Mouse (Mus musculus): ENCODE measurements around the gene Rcc1. TPM values are rescaled to one million over a fixed set of nuclear protein-coding genes. Genes with fewer than 3 reads are reported as not detected.
"Not testable (repeated sequence)": the region's sequence is repeated elsewhere in the genome, so short reads cannot be mapped to it uniquely, and the experiment has no call there.

Gene Rcc1
- total RNA-seq, 2 experiments from 2014 or later = 13.9 to 17.0 TPM

DNA sequence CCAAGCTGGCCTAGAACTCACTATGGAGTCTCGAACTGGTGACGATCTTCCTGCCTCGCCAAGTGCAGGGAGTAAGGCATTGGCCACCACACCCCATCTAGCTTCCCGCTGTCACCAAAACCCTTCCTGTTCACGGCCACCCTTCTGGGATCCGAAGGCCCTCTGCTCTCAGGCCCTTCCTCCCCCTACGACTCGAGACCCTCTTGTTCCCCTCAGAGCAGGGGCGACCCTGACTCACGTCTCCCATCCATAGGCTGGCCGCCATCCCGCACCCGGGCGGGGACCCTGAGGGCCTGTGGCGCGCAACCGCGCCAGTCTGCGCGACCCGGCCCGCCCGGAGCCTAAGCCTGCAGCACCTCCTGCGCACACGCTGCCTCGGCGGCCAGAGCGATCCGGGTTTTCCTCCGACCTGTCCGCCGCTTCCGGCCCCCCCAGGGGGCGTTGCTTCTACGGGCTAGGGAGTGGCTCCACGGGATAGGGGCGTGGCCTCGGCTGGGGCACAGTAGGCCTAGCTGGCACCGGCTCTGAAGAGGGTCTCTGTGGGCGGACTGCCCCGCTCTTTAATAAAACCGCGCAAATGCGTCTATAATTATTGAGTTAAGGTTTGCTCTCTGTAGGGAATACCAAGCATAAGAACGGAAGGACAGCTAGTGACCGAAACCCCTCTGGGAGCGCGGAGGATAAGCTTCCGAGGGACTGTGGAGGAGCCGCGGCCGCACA lies 24.1 kb downstream of the Rcc1 start, which contains the start of gene Trnau1ap:
TSS of gene Trnau1ap (minus strand) at position 424 of the 720 bp plus-strand sequence.
- DNase-seq = peak; percentile 91 to 92
- intact Hi-C loops (cut with DNase I) = loop anchor here (2.0 kb wide), 1 partner anchor 20 kb away; no protein-coding TSS in a partner anchor

DNA sequence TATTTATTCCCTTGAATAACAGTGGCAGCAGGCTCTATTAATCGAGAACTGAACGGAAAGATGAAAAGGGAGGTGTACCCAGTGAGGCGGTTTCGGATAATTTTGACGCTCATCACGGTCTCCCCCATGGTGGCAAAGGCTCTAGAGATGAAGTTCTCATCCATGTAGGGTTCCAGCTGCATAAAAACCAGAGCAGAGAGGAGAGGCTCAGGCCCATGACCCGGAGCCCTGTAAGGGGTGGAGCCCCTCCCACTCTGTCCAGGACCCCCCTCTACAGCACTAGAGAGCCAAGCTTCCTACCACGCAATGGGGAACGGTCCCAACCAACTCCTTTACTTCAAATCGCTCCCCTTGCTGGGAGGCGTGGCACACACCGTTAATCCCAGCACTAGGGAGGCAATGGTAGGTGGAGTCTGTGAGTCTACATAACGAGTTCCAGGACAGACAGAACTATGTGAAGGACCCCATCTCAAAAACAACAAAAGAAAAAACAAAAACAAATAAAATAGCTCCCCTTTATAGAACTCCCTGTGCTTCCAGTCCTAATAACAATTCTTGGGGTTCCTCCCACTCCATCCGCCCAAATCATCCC lies 24.9 kb downstream of the Rcc1 start:
- DNase-seq = no peak
- intact Hi-C loops (cut with DNase I) = loop anchor here (2.0 kb wide), 1 partner anchor 20 kb away; no protein-coding TSS in a partner anchor

DNA sequence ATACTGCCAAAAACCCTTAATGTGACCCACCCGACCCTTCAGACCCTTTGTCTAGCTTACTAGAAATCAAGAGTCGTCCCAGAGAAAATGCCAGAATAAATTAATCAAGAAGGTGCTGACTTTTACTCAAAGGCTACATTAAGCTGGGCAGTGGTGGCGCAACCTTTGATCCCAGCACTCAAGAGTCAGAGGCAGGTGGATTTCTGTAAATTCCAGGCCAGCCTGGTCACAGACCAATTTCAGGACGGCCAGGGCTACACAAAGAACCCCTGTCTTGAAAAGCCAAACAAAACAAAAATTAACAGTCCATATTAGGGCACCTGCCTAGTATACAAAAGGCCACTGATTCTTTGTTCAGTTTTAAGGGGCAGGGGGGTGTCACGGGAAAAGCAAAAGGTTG lies 26.9 kb downstream of the Rcc1 start:
- DNase-seq = no peak
- intact Hi-C loops (cut with DNase I) = no loop called here

DNA sequence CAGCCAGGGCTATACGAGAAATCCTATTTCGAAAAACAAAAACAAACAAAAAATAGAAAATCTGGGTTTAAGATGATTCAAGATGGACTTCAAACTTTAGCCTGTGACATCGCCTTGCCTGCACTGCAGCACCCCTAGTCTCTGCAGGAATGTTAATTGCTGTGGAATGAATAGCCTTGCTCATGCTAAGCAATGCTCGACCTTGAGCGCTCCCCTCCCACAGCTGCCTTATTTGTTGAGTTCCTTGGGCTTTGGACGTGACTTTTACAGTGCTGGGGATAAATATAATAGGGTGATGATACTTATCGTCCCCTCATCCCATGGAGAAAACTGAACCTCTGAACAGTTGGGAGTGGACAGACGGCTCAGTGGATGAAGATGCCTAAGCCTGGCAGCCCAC lies 37.7 kb downstream of the Rcc1 start:
- intact Hi-C loops (cut with DNase I) = no loop called here
- no peak for DNase-seq

DNA sequence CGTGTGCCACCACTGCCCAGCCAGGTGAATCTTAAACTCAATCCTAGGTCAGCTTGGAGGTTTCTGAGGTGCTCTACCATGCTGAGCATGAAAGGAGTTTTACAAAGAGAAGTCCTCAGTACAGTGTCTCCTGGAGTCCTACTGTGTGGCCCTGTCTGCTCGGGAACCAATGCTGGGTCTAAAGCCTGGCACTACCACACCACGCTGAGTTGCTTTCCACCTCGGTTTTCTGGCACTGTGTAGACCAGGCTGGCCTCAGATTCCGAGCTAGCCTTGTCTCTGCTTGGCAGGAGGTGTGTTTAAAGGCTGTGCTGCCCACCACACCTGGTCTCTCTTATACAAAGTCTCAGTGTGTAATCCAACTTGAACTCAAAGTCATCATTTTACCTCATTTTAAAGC lies 40.8 kb downstream of the Rcc1 start:
- no peak for DNase-seq
- intact Hi-C loops (cut with DNase I) = no loop called here

DNA sequence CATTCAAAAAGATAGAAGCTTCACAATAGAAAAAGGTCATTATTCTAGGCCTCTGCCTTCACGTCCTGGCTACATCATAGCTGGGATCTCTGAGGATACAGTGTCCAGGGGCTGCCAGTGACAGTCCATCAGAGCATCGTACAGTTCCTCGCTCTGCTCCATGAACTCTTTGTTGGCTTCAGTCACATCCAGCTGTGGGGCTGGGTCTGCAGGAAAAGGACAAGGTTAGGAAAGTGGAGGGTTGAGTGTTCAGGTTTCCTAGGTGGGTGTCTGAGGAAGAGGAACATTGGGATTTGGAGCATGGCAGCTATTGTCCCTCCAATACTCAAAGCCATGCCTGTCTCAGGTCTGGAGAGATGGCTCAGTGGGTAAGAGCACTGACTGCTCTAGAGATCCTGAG lies 41.6 kb downstream of the Rcc1 start:
- DNase-seq = no peak
- intact Hi-C loops (cut with DNase I) = no loop called here

DNA sequence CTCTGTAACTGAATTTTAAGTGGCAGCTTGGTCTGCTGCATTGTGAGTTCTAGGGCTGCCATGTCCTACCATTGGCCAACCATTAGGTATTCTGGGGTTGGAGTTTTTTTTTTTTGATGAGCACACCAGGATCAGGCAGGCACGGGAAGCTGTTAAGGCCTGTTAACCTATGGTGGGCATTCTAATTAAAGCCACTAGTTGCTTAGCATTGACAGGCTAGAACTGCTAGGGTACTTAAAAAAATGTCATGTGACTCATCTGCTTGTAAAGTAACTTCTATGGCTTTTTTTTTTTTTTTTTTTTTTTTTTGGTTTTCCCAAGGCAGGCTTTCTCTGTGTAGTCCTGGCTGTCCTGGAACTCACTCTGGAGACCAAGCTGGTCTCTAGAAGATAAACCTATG lies 42.2 kb downstream of the Rcc1 start:
- DNase-seq = no peak
- intact Hi-C loops (cut with DNase I) = no loop called here

DNA sequence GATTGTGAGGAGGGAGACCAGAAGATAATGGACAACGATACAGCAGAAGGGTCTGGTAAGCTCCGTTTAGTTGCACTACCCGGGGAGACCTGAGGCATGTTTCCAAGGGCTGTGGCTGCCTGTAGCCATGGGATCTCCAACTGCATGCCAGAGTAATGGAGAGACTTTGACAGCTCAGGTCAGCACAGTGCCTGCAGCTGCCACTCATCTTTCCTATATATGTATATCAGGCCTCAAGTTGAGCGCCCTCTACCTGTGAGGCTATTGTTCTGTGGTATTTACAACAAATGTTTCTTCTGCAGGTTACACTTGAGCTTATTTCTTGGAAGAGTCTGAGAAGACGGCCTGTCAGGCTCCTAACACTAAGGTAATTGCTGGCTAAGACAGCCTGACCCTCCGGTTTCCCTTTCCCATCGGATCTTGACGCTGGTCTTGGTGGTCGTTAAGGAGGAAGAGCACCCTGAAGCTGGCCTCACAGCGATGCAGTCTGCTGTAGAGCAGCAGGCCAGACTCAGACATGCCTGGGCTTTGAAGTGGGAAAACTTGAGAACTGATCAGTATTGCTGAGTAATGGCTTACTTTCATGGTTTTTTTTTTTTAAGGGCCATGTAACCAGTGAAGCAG lies 43.4 kb downstream of the Rcc1 start:
- DNase-seq = peak; percentile 48 to 62
- intact Hi-C loops (cut with DNase I) = loop anchor here (2.0 kb wide), 2 partner anchors 19 to 35 kb away; partner anchors contain the start of genes Taf12 and Trnau1ap

DNA sequence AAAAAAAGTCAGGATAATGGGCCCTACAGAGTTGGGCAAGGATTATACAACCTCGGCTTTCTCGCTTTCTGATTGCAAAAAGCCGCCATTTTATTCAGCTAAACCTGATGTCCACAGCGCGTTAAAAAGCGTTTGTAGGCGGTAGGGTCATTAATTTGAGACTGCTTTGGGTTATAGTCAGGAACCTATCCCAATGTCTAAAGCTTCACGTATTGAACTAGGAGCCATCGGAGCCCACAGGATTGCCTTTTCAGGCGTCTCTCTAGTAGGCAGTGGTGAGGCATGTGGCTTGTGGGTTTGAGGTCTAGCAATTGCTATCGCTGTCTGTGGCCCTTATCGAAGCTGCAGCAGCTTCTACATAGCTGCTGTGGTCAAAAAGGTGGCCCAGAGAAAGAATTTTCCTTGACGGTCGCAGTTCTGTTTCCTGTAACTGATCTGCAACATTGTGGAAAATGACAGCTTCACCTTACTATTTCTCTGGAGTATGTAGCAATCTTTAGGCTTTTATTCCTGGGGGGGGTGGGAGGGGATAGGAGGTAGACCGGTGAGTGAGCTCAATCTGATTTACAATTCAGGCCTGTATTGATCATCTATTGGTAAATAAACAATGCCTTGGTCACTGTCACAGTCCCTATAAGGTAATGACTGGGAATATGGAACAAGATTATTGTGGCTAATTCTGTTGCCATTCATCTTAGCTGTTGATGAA lies 44.1 kb downstream of the Rcc1 start:
- intact Hi-C loops (cut with DNase I) = loop anchor here (2.0 kb wide), 2 partner anchors 20 to 34 kb away; partner anchors contain the start of genes Taf12 and Trnau1ap
- DNase-seq = peak; percentile 22 to 36

DNA sequence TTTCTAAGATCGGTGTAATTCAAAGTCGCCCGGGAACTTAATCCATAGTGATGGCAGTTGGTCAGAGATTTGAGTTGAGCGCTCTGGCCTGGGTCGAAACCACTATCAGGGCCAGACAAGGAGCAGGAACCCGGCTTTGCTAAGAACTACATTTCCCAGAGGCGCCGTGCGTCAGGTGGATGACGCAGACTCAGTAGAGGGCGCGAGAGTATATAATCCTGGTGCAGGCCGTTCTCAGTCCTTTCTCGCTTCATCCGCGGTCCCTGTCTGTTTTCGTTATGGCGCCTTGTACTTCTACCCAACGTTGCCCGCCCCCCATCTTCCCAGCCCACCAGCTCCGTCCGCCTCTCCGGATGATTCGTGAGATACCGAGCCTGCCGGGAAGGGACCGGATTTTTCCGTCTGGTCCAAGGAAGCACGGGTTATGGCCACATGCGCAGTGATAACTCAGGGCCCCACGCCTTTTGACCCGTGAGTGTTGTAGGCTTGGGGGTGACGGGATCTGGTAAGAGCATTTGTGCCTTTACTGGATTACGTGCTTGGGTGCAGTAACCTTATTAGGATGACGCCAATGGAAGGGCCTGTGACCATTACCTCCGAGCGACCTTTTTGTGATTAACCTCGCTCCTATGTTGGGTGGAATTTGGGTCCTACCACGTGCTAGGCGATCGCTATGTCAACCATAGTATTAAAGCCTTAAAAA lies 44.8 kb downstream of the Rcc1 start:
- intact Hi-C loops (cut with DNase I) = loop anchor here (2.0 kb wide), 2 partner anchors 20 to 34 kb away; partner anchors contain the start of genes Taf12 and Trnau1ap

DNA sequence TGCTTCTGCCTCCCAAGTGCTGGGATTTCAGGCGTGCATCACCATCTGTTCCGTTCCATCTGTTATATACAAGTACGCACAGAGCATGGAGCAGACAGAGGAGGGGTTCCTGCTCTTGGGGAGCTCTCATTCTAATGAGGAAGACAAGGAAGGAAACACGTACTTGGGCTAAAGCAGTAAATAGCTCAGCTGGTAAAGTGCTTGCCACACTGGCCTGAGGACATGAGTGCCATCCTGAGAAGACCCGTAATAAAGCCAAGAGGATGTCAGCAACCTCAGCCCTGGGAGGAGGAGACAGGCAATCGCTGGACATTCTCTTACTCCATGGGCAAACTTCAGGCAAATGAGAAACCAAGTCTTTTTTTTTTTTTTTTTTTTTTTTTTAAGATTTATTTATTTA lies 47.4 kb downstream of the Rcc1 start:
- intact Hi-C loops (cut with DNase I) = no loop called here
- DNase-seq = no peak

More for the DNA sequence above, 44.8 kb downstream of the Rcc1 start:
- DNase-seq = peak; percentile 94 to 95

DNA sequence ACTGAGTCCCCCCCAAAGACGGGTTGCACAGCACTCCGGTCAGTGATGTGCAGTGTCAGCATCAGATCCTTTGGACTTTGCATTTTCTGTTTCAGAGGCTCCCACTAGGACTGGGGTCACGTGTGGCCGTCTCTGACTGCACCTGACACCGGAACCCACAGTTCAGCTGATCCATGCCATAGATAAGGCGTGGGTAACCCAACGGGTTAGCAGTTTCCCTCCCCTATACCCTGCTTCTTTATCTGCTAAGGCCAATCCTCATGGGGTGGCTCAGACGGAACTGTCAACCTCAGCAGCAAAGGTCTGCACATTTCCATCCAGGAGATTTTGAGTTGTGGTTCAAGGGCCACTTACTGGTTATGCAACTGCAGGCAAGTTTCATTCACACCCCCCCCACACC lies 48.1 kb downstream of the Rcc1 start:
- DNase-seq = no peak
- intact Hi-C loops (cut with DNase I) = no loop called here

DNA sequence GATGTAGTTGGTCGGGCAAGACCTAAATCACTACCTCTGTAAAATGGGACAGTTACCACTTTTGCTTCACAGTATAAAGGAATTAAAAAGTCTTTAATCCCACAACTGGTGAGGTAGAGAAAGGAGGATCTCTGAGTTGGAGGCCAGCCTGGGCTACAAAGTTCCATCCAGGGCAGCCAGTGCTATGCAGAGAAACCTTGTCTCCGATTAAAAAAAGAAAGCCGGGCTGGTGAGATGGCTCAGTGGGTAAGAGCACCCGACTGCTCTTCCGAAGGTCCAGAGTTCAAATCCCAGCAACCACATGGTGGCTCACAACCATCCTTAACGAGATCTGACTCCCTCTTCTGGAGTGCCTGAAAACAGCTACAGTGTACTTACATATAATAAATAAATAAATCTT lies 49.9 kb downstream of the Rcc1 start:
- DNase-seq; intact Hi-C loops (cut with DNase I): not testable (repeated sequence)

DNA sequence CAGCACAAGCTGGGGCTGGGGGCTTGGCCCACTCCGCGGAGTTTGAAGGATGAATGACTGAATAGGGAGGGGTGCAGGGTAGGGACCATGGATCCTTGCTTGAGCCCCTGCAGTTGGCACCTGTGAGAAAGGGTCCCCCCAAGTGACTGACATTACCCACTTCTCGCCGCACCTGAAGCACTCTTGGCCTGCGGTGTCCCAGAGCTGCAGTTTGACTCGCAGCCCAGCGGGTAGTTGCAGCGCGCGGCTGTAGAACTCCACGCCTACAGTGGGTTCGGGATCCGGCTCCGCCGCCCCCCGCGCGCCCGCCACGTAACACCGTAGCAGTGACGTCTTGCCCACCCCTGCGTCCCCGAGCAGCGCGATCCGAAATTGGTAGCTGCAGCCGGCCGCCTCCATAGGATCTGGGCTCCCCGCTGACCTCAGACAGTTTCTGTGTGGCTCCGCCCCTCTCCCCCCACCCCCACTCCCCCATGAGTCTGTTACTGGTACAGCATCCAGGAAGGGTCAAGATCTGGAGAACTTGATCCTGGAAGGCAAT lies 50.4 kb downstream of the Rcc1 start, which contains the start of gene Rab42:
TSS of gene Rab42 (minus strand) at position 447 of the 541 bp plus-strand sequence.
- DNase-seq = peak; percentile 57 to 68
- intact Hi-C loops (cut with DNase I) = no loop called here

DNA sequence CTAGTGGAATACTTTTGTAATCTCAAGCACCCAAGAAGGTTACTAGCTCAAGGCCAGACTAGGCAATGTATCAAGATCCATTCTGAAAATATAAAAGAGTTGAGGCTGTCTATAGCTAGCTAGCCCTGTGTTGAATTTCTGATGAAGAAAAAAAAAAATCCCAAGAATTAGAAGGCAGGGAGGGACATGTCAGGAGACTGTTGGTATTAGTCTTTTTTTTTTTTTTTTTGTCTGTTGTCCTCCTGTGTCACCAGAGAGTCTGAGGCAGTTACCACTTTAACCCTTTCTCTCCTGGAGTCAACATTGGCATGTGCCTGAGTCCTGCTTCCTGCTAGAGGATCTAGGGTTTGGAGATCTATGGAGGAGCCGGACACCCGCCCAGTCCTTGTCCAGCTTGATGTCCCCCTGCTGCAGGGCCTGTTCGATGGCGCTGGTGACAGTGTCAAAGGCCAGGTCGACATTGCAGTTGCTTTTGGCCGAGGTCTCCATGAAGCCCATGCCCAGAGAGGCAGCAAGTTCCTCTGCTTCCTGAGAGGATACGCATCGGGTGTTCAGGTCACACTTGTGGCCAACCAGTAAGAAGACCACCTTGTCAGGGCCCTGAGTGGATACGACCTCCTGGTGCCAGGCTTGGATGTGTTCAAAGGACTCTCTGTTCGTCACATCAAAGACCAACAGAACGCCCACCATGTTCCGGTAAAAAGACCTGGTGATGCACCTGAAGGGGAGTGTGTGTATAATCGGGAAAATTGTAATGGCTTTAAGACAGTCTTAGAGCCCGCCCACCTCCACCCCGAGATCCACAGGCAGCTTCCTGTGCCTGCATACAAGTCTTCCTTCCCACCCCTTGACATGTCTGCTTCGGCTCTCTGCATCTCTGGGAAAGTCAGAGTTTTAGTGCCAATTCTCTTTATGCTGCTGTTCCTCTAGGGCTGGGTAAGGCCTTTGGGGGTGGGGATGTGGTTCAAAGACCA lies 51.2 kb downstream of the Rcc1 start:
- peak; percentile 22 to 35 for DNase-seq
- intact Hi-C loops (cut with DNase I) = no loop called here

DNA sequence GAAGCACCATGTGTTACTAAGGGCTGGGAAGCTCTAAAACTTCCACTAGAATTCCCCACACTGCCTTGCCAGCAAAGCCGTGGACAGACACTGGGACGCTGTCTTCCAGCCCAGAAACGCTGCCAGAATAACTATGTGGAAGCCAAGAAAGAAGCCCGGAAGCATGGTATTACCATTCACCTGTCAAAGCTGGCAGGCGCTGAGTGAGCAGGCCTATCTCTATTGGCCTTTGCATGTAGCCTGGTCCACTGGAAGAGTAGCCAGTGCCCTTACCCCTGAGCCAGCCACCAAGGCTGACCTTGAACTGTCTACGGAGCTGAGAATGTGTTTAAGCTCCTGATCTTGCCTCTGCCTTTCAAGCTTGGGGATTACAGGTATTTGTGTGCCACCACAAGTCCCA lies 51.9 kb downstream of the Rcc1 start:
- peak; percentile 74 to 81 for DNase-seq
- intact Hi-C loops (cut with DNase I) = no loop called here

DNA sequence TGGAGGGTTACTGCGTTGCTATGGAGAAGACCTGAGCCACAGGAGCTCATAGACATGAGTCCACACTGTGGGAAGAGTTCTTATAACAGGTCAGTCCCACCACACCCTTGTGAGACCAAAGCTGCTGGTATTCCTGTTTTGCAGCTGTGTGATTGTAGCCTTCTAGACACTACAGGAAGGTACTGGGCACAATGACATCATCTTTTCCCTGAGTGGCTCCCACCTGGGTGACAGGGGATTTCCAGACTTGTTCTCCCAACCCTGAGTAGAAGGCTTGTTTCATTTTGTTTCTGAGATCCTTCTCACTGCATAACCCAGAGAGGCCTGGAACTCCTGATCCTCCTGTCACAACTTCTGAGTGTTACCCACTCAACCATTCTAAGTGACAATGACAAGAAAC lies 53.6 kb downstream of the Rcc1 start:
- DNase-seq = no peak
- intact Hi-C loops (cut with DNase I) = no loop called here

DNA sequence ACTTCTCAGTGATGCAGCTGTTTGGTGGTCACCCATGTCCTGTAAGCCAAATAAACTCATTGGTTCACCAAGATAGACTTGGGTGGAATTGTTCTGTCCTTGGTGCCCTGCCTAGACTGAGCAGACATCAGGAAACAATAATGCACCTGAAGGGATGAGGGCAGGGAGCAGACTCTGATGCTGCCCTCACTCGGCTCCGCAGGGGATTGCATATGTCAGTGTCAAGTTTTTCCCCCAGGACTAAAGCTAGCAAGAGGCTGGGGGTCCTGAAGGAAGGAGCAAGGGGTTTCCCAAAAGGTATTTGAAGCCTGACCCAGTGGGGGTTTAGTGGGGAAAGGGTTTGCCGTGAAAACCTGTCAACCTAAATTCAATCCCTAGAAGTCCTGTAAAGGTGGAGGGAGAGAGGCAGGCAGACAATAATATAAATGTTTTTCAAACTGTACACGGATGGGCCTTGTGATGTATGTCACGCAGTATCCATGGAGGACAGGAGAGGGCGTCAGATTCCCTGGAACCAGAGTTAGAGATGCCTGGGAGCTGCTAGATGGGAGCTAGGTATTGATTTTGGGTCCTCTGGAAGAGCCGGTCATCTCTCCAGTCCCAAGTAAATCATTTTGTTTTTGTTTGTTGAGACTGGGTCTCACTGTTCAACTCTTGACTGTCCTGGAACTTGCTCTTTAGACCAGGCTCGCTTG lies 57.6 kb downstream of the Rcc1 start:
- DNase-seq = no peak
- intact Hi-C loops (cut with DNase I) = no loop called here

Measured in heart, postnatal 10 days (tissue).